Mouse (Mus musculus) forebrain, embryonic 10.5 days (tissue): ENCODE results near the gene Sugct. TPM values are rescaled to one million over a fixed set of nuclear protein-coding genes. Genes with fewer than 3 reads are reported as not detected.

Experiments
- DNase-seq: peaks from one replicate; pipeline ENCODE4 v3.0.0-alpha.2; 2017; ENCODE audit warnings: low spot score; ENCODE audit errors: extremely low spot score
- H3K27ac ChIP-seq: fragments of 300-500 bp; sonication (generic); 2 replicates; pipeline ENCODE4 v1.5.1; 2016; ENCODE audit warnings: mild to moderate bottlenecking
- H3K27me3 ChIP-seq: fragments of 300-500 bp; sonication (generic); 2 replicates; pipeline ENCODE4 v1.6.1; 2016; ENCODE audit warnings: mild to moderate bottlenecking; ENCODE audit not compliant: poor library complexity, severe bottlenecking
- H3K36me3 ChIP-seq: fragments of 300-500 bp; sonication (generic); replicated peaks from 2 replicates; pipeline ENCODE4 v1.6.1; 2016; ENCODE audit warnings: mild to moderate bottlenecking, moderate library complexity
- H3K4me1 ChIP-seq: fragments of 300-500 bp; sonication (generic); 2 replicates; pipeline ENCODE4 v1.6.1; 2016
- H3K4me3 ChIP-seq: fragments of 300-500 bp; sonication (generic); 2 replicates; pipeline ENCODE4 v1.5.1; 2016; ENCODE audit warnings: mild to moderate bottlenecking, moderate library complexity
- H3K9me3 ChIP-seq: fragments of 300-500 bp; sonication (generic); 2 replicates; pipeline ENCODE4 v1.6.1; 2016; ENCODE audit warnings: mild to moderate bottlenecking, moderate library complexity
- WGBS: fragments of 180-500 bp; shearing (Covaris S2); methylation state at CpG from one replicate; pipeline ENCODE4 v1.1.7; 2016; 5-methylcytosine and 5-hydroxymethylcytosine counted together
- polyA plus RNA-seq: library from polyadenylated mRNA; unstranded; fragments of >200 nt; fragmentation: Nextera tagmentation; extraction: Ambion mirVana; gene quantifications from 2 replicates; pipeline ENCODE4 v1.2.1, GENCODE M21; 2016

Sugct gene
- polyA plus RNA-seq, 1 experiment from 2014 or later, result 3.2 TPM

GRCm38 (mm10) chr13:16812268-16812667, 883.1 kb downstream of the Sugct start:
- no peaks in the 10 kb centered on the region for H3K4me1 ChIP-seq

More at GRCm38 (mm10) chr13:16812268-16812667, 883.1 kb downstream of the Sugct start:
- Histone ChIP-seq H3K27me3 (no peaks in the 10 kb centered on the region), H3K36me3 (no peaks in the 10 kb centered on the region), H3K9me3 (no peaks in the 10 kb centered on the region), H3K4me3 (no peak overlapping the region), H3K27ac (no peak overlapping the region)
- no peak for DNase-seq
- WGBS, result 85% methylated on average over 2 of the region's 2 CpGs

Other genes with a start within 250 kb of the Sugct start
- 45.9 and 46.4 TPM in 2 replicates for gene Mplkip, start 361 bp downstream of the Sugct start, polyA plus RNA-seq
- 11.9 and 13.0 TPM in 2 replicates for gene Cdk13, start 109.5 kb upstream of the Sugct start, polyA plus RNA-seq
- gene Rala, start 248.7 kb upstream of the Sugct start, polyA plus RNA-seq, result 101 and 103 TPM in 2 replicates